Mouse (Mus musculus) activated CD4-positive, CD25-positive, alpha-beta regulatory T cell, adult 9 weeks (primary cell): ENCODE results near the gene Olfr1333. TPM values are rescaled to one million over a fixed set of nuclear protein-coding genes. Genes with fewer than 3 reads are reported as not detected.

Experiments
- polyA plus RNA-seq: library from polyadenylated mRNA; unstranded; fragments of 100-300 nt; shearing (Covaris generic); gene quantifications from one replicate; pipeline ENCODE4 v1.2.1, GENCODE M21; 2017

Gene Olfr1333
- polyA plus RNA-seq = not detected

DNA sequence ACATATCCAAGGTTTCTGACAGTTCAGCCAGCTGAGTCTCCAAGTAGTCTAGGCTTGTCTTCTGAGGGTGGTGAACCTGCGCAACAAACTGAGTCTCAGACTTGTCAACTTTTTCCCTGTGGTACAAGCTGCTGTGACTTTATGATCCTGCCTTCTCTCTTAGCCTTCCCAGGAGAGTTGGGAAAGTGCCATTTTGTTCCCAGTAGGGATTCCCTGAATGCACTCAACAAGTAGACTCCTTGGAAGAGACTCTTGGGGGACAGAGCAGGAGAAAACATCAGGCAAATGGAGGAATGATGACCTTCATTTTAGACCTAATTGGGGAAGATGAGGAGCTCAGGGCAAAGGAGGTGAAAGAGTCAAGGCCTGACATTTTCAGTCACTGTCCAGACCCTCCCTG, at the start of gene Olfr1333:
Olfr1333 (minus strand) TSS at position 101 of the 400 bp plus-strand sequence.

DNA sequence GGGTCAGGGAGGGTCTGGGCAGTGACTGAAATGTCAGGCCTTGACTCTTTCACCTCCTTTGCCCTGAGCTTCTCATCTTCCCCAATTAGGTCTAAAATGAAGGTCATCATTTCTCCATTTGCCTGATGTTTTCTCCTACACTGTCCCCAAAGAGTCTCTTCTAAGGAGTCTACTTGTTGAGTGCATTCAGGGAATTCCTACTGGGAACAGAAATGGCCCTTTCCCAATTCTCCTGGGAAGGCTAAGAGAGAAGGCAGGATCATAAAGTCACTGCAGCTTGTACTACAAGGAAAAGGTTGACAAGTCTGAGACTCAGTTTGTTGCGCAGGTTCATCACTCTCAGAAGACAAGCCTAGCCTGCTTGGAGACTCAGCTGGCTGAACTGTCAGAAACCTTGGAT, 28.3 kb upstream of the Olfr1333 start, which contains the start of gene Olfr1331:
Olfr1331 (plus strand) TSS at position 301 of the 400 bp plus-strand sequence.

DNA sequence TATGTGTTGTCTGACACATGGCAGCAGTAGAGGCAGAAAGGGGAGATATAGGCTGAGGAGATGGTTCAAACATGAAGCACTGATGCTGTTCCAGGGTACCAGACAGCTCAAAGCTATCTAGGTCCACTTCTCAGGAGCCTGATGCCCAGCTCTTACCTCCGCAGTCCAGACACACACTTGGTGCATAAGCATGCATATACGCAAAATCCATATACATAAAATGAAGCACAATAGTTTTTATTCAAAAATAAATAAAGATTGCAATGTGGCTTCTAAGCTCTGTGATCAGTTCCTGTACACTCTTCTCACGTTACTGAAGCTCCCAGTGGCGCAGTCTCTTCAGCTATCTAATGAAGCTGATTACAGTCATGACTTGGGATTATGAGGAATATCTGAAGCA, 26.2 kb downstream of the Olfr1333 start, which contains the start of gene Olfr1335:
Olfr1335 (minus strand) TSS at position 101 of the 400 bp plus-strand sequence.

GRCm38 (mm10) chr4:118782486-118782885, 53.6 kb downstream of the Olfr1333 start, which contains the start of gene Olfr1337:
Olfr1337 (minus strand) TSS chr4:118782586.

Other genes starting within 250 kb of the Olfr1333 start
- gene Cfap57, start 215.5 kb downstream of the Olfr1333 start, polyA plus RNA-seq = not detected
- gene Ebna1bp2, start 215.5 kb downstream of the Olfr1333 start, polyA plus RNA-seq = 172 TPM
- not detected for gene Olfr62, start 177.3 kb downstream of the Olfr1333 start, polyA plus RNA-seq
- not detected for gene Olfr1342, start 143.5 kb downstream of the Olfr1333 start, polyA plus RNA-seq
- not detected for gene Olfr1341, start 132.8 kb downstream of the Olfr1333 start, polyA plus RNA-seq
- gene Olfr1340, start 116.1 kb downstream of the Olfr1333 start, polyA plus RNA-seq = not detected
- gene Olfr1339, start 104.1 kb downstream of the Olfr1333 start, polyA plus RNA-seq = not detected
- not detected for gene Olfr1338, start 77.5 kb downstream of the Olfr1333 start, polyA plus RNA-seq
- gene Olfr1337, start 53.7 kb downstream of the Olfr1333 start, polyA plus RNA-seq = not detected
- gene Olfr1335, start 26.3 kb downstream of the Olfr1333 start, polyA plus RNA-seq = not detected
- gene Olfr1331, start 28.4 kb upstream of the Olfr1333 start, polyA plus RNA-seq = 0.09 TPM
- not detected for gene Olfr1330, start 52.3 kb upstream of the Olfr1333 start, polyA plus RNA-seq
- not detected for gene Olfr1329, start 81.2 kb upstream of the Olfr1333 start, polyA plus RNA-seq
- gene Olfr1328, start 102.3 kb upstream of the Olfr1333 start, polyA plus RNA-seq = not detected
- not detected for gene Lao1, start 125.3 kb upstream of the Olfr1333 start, polyA plus RNA-seq